Mouse (Mus musculus) limb, embryonic 14.5 days (tissue): ENCODE data around the gene Ksr2. TPM values are rescaled to one million over a fixed set of nuclear protein-coding genes. Genes with fewer than 3 reads are reported as not detected.
A peak's percentile ranks its signal among the peaks of the same experiment; 100 is the strongest.

Experiments used
- ATAC-seq: fragments of 200-750 bp; cut with Nextera tagmentation; 2 replicates; pipeline ENCODE4 v1.8.0; 2017; ENCODE audit warnings: low read depth, moderate number of reproducible peaks, moderate TSS enrichment; ENCODE audit not compliant: low FRiP score
- DNase-seq: peaks from one replicate; pipeline ENCODE4 v3.0.0-alpha.2; 2015; ENCODE audit warnings: low spot score
- H3K27ac ChIP-seq: fragments of 300-500 bp; sonication (generic); replicated peaks from 2 replicates; pipeline ENCODE4 v1.5.1; 2014; ENCODE audit warnings: low read depth, mild to moderate bottlenecking, low read length, moderate library complexity, mixed read lengths
- H3K27me3 ChIP-seq: fragments of 300-500 bp; sonication (generic); 2 replicates; pipeline ENCODE4 v1.6.1; 2014; ENCODE audit warnings: low read length, mixed read lengths; ENCODE audit not compliant: control insufficient read depth, insufficient read depth
- H3K36me3 ChIP-seq: fragments of 300-500 bp; sonication (generic); 2 replicates; pipeline ENCODE4 v1.6.1; 2014; ENCODE audit warnings: mild to moderate bottlenecking, low read length, moderate library complexity, mixed read lengths; ENCODE audit not compliant: control insufficient read depth, insufficient read depth
- H3K4me1 ChIP-seq: fragments of 300-500 bp; sonication (generic); 2 replicates; pipeline ENCODE4 v1.6.1; 2014; ENCODE audit warnings: antibody characterized with exemption, low read length, mixed read lengths; ENCODE audit not compliant: control insufficient read depth, insufficient read depth
- H3K4me2 ChIP-seq: fragments of 300-500 bp; sonication (generic); replicated peaks from 2 replicates; pipeline ENCODE4 v1.6.1; 2014; ENCODE audit warnings: low read depth, mild to moderate bottlenecking, low read length, moderate library complexity; ENCODE audit not compliant: severe bottlenecking
- H3K4me3 ChIP-seq: fragments of 300-500 bp; sonication (generic); replicated peaks from 2 replicates; pipeline ENCODE4 v1.5.1; 2014; ENCODE audit warnings: low read length
- H3K9ac ChIP-seq: fragments of 300-500 bp; sonication (generic); 2 replicates; pipeline ENCODE4 v1.6.1; 2014; ENCODE audit warnings: mild to moderate bottlenecking, low read depth, low read length, moderate library complexity; ENCODE audit not compliant: severe bottlenecking
- H3K9me3 ChIP-seq: fragments of 300-500 bp; sonication (generic); 2 replicates; pipeline ENCODE4 v1.6.1; 2016; ENCODE audit warnings: low read length; ENCODE audit not compliant: control insufficient read depth
- POLR2A ChIP-seq: fragments of 200-500 bp; IDR thresholded peaks from 2 replicates; pipeline ENCODE4 v1.8.0; 2012; ENCODE audit warnings: inconsistent platforms, mild to moderate bottlenecking, moderate library complexity, borderline replicate concordance; ENCODE audit not compliant: insufficient read depth, insufficient read length; ENCODE audit errors: extremely low read depth
- WGBS: fragments of 180-500 bp; shearing (Covaris S2); extraction: QIAGEN DNeasy Blood & Tissue Kit; methylation state at CpG from one replicate; pipeline ENCODE4 v1.1.7; 2014; 5-methylcytosine and 5-hydroxymethylcytosine counted together
- polyA plus RNA-seq, 2 experiments: library from polyadenylated mRNA; depleted of rRNA in 1 of 2; stranded (reverse) in 1 of 2; unstranded in 1 of 2; fragments of >200 nt; fragmentation: Nextera tagmentation in 1 of 2; extraction: Ambion mirVana in 1 of 2; gene quantifications; 2 replicates each; pipeline versions ENCODE4 v1.2.1 to v1.2.3; 2012 to 2014

The Ksr2 gene
- polyA plus RNA-seq, 2 experiments = 0.08 to 0.13 TPM

- H3K4me1 ChIP-seq = no peaks in the 10 kb centered on the region
- no peaks in the 10 kb centered on the region for H3K36me3 ChIP-seq
- H3K4me3 ChIP-seq = no peak overlapping the region
- no peak overlapping the region for H3K4me2 ChIP-seq
- no peak for TF ChIP-seq POLR2A
- no peaks in the 10 kb centered on the region for H3K27me3 ChIP-seq
- H3K9ac ChIP-seq = no peak overlapping the region
- H3K9me3 ChIP-seq = no peaks in the 10 kb centered on the region
- DNase-seq (peak; percentile 20), ATAC-seq (no peak)
- no peak overlapping the region for H3K27ac ChIP-seq
- 61% methylated on average over 6 of the region's 6 CpGs for WGBS
Measured at GRCm38 (mm10) chr5:117485411-117485810, 71.6 kb downstream of the Ksr2 start.

DNA sequence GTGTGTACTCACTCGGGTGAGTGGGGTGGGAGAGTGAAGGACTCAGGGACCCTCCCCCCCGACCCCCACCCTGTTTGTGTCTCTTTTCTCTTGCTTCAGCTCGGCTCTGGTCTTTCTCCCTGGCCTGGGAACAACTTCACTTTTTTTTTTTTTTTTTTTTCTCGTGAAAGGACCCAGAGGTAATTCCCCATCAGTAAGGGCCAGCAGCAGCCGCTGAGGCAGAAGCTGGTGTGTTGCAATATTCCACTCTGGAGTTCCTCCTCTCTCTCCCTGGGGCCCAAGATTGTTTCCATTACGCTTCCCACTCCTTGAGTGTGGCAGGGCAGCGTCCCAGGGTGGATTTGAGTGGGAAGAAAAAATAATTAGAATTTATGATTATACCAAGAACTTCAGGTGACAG is 72.3 kb downstream of the Ksr2 start:
- Histone ChIP-seq H3K4me1 (no peaks in the 10 kb centered on the region), H3K9ac (no peak overlapping the region), H3K27ac (no peak overlapping the region), H3K4me3 (no peak overlapping the region), H3K9me3 (no peaks in the 10 kb centered on the region), H3K27me3 (no peaks in the 10 kb centered on the region), H3K4me2 (no peak overlapping the region), H3K36me3 (no peaks in the 10 kb centered on the region)
- no peak for TF ChIP-seq POLR2A
- 61% methylated on average over 7 of the region's 7 CpGs for WGBS
- no peak for DNase-seq
- ATAC-seq = no peak

DNA sequence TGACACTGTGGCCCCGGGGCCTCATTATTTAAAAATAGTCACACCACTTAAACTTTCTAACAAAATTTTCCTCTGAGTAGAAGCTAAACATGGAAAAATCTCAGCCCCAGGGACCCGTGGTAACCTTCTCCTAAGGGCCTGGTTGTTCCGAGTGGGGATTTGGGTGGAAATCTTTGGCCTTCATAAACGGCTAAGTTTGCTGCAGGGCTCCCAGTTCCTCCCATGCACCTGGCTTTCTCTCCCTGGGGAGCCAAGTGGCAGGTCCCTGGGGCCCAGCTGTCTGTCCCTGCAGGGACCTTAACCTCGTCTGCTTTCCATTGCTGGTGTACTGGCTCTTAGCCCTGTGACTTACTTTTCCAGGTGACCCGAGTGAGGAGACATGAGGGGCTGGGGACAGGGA is 74.4 kb downstream of the Ksr2 start:
- TF ChIP-seq POLR2A = no peak
- 74% methylated on average over 6 of the region's 6 CpGs for WGBS
- ATAC-seq = no peak
- Histone ChIP-seq H3K9ac (no peak overlapping the region), H3K9me3 (no peaks in the 10 kb centered on the region), H3K27me3 (no peaks in the 10 kb centered on the region), H3K27ac (no peak overlapping the region), H3K36me3 (no peaks in the 10 kb centered on the region), H3K4me2 (no peak overlapping the region), H3K4me1 (peaks cover 3% of the 10 kb centered on the region; the same call in 1 of the 2 replicates), H3K4me3 (no peak overlapping the region)
- DNase-seq = no peak

DNA sequence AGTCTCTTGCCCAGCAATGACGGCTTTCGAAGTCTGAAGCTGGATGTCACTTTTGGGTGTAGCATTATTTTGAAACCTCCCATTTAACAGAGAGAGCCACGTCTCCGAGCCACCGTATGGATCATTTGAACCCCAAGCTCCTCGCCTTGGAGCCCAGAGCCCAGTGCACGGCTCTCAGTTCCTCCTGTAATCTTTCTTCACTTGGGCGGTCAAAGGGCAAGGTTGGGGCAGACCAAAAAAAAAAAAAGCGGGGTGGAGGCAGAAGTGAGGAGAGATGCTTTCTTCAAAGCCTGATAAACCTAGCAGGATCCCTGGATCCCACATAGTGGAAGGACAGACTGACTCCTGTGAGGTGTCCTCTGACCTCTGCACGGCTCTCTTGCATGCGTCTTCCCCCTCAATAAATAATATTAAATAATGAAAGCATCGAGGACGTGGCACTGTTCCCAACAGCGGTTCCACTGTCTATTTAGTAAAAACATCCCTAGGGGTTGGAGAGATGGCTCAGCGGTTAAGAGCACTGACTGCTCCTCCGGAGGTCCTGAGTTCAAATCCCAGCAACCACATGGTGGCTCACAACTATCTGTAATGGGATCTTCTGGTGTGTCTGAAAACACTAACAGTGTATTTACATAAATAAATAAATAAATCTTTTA is 75.0 kb downstream of the Ksr2 start:
- ATAC-seq (no peak), DNase-seq (no peak)
- H3K9me3 ChIP-seq = no peaks in the 10 kb centered on the region
- no peaks in the 10 kb centered on the region for H3K36me3 ChIP-seq
- H3K27me3 ChIP-seq = no peaks in the 10 kb centered on the region
- 90% methylated on average over 16 of the region's 16 CpGs for WGBS
- H3K4me3 ChIP-seq = no peak overlapping the region
- no peak for TF ChIP-seq POLR2A
- no peak overlapping the region for H3K27ac ChIP-seq
- H3K4me1 ChIP-seq = peaks cover 5% of the 10 kb centered on the region; the same call in 1 of the 2 replicates
- no peak overlapping the region for H3K9ac ChIP-seq
- H3K4me2 ChIP-seq = no peak overlapping the region

GRCm38 (mm10) chr5:117492933-117493863 is 79.4 kb downstream of the Ksr2 start:
- H3K27me3 ChIP-seq = no peaks in the 10 kb centered on the region
- WGBS = 20% methylated on average over 31 of the region's 31 CpGs
- H3K4me3 ChIP-seq = no peak overlapping the region
- no peak overlapping the region for H3K9ac ChIP-seq
- no peaks in the 10 kb centered on the region for H3K9me3 ChIP-seq
- DNase-seq = no peak
- no peak for TF ChIP-seq POLR2A
- peaks cover 5% of the 10 kb centered on the region; the same call in 1 of the 2 replicates for H3K4me1 ChIP-seq
- ATAC-seq = 0 out of 2 replicates have a peak, but pooled peaks have one; percentile 12
- no peak overlapping the region for H3K27ac ChIP-seq
- no peaks in the 10 kb centered on the region for H3K36me3 ChIP-seq
- peak overlapping the region; percentile 16; the same call in 1 of the 2 replicates for H3K4me2 ChIP-seq
